Mouse (Mus musculus) olfactory bulb, adult 2 months (tissue): ENCODE results near the gene Upp2.

Source experiments
- CTCF ChIP-seq: fragments of 200-500 bp; IDR thresholded peaks from 2 replicates; pipeline ENCODE4 v1.5.1; 2012; ENCODE audit warnings: low read depth, mild to moderate bottlenecking, low read length, moderate library complexity; ENCODE audit not compliant: insufficient read depth
- POLR2A ChIP-seq: fragments of 200-500 bp; IDR thresholded peaks from 2 replicates; pipeline ENCODE4 v1.6.1; 2012; ENCODE audit warnings: mild to moderate bottlenecking, low read depth, low read length, moderate library complexity; ENCODE audit not compliant: insufficient read depth

DNA sequence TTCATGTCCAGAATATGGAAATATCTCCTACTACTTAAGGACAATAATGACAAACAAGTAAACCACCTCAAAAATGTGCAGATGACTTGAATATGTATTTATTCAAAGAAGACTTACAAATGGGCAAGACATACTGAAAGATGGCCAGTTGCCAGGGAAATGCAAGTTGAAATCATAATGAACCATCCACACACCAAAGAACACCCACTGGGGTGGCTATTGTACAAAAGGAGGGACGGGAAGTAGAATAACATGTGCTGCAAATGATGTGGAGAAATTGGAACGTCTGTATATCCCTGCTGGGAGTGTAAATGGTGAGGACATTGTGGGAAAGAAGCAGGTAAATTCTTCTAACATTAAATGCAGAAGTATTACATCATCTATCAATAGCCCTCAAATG is 245.8 kb downstream of the Upp2 start:
- TF ChIP-seq CTCF, result no peak
- no peak for TF ChIP-seq POLR2A
